Mouse (Mus musculus): ENCODE data around the gene Itpr2. TPM values are rescaled to one million over a fixed set of nuclear protein-coding genes. Genes with fewer than 3 reads are reported as not detected.

Gene Itpr2
- polyA plus RNA-seq, 1 experiment from 2014 or later = 32.4 TPM

DNA sequence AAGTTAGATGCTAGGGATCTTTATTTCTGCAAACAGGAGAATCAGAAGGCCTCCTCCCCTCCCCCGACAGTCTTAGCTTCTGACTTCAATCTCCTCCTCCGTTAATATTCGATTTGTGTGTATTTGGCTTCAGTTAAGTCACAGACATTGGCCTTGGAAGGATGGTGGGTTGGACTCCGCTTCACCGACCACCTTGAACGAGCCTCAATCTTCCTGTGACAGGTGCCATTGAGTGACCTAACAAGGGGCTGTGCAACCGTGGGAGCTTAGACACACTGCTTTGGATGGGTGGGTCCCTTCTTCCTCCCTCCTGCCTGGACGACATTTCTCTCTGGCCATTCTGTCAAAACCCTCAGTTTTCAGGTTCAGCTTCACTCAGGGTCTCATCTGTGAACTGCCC lies 366.7 kb downstream of the Itpr2 start:
- Histone ChIP-seq H3K4me1 (replicated peaks) (peaks cover 31% of the 10 kb centered on the region), H3K9ac (no peak overlapping the region), H3K27me3 (replicated peaks) (no peaks in the 10 kb centered on the region), H3K9me3 (replicated peaks) (no peaks in the 10 kb centered on the region), H3K4me2 (no peak overlapping the region), H3K27ac (ENCODE audit: poor library complexity, severe bottlenecking) (no peak overlapping the region), H3K4me3 (no peak overlapping the region), H3K36me3 (no peaks in the 10 kb centered on the region)
- no peak for ATAC-seq (ENCODE audit: insufficient number of reproducible peaks, low FRiP score)
- WGBS = 80% methylated on average over 8 of the region's 8 CpGs

DNA sequence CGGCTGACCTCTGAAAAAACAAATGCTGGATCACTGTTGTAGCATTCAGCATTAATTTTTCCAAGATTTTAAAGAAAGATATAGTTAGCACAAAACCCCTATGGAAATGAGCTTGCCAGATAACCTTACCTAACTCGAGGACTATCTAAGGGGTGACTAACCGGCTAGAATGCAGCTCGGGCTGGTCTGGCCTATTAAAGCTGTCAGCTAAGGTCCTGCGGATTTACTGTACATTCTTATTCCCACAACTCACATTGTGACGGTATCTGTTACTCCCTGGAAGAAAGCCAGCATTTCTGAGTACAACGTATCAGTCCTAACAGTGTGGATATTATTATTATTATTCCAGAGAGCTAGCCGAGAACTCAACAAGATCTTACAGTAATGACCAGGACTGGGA lies 368.1 kb downstream of the Itpr2 start:
- Histone ChIP-seq H3K4me2 (no peak overlapping the region), H3K4me1 (replicated peaks) (peaks cover 23% of the 10 kb centered on the region), H3K27me3 (replicated peaks) (no peaks in the 10 kb centered on the region), H3K9ac (no peak overlapping the region), H3K36me3 (peaks cover 1% of the 10 kb centered on the region; the same call in 1 of the 2 replicates), H3K4me3 (no peak overlapping the region), H3K9me3 (replicated peaks) (no peaks in the 10 kb centered on the region), H3K27ac (ENCODE audit: poor library complexity, severe bottlenecking) (no peak overlapping the region)
- ATAC-seq (ENCODE audit: insufficient number of reproducible peaks, low FRiP score) = 0 out of 2 replicates have a peak, but pooled peaks have one; percentile 22
- 28% methylated on average over 8 of the region's 8 CpGs for WGBS

DNA sequence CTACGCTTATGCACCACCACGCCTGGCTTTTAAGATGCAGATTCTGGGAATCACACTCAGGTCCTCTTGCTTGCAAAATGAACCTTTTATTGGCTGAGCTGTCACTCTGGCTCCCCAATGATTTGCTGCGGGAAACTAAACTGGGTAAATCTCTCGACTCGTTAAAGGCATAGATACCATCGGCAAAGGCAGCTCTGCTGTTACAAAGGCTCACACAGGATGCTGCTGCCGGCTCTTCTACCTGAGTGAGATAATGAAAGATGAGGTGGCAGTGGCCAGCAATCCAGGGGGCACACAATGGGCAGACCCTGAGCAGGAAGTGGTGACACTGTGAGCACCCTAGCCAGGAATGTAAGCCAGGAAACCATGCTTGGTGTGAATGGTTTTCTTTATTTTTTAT lies 373.0 kb downstream of the Itpr2 start:
- WGBS = 77% methylated on average over 7 of the region's 7 CpGs
- H3K4me2 ChIP-seq = no peak overlapping the region
- no peak overlapping the region for H3K4me3 ChIP-seq
- peaks cover 6% of the 10 kb centered on the region for H3K36me3 ChIP-seq
- peaks cover 29% of the 10 kb centered on the region for H3K4me1 ChIP-seq (replicated peaks)
- H3K27ac ChIP-seq (ENCODE audit: poor library complexity, severe bottlenecking) = no peak overlapping the region
- H3K9me3 ChIP-seq (replicated peaks) = no peaks in the 10 kb centered on the region
- ATAC-seq (ENCODE audit: insufficient number of reproducible peaks, low FRiP score) = no peak
- H3K9ac ChIP-seq = no peak overlapping the region
- H3K27me3 ChIP-seq (replicated peaks) = no peaks in the 10 kb centered on the region

DNA sequence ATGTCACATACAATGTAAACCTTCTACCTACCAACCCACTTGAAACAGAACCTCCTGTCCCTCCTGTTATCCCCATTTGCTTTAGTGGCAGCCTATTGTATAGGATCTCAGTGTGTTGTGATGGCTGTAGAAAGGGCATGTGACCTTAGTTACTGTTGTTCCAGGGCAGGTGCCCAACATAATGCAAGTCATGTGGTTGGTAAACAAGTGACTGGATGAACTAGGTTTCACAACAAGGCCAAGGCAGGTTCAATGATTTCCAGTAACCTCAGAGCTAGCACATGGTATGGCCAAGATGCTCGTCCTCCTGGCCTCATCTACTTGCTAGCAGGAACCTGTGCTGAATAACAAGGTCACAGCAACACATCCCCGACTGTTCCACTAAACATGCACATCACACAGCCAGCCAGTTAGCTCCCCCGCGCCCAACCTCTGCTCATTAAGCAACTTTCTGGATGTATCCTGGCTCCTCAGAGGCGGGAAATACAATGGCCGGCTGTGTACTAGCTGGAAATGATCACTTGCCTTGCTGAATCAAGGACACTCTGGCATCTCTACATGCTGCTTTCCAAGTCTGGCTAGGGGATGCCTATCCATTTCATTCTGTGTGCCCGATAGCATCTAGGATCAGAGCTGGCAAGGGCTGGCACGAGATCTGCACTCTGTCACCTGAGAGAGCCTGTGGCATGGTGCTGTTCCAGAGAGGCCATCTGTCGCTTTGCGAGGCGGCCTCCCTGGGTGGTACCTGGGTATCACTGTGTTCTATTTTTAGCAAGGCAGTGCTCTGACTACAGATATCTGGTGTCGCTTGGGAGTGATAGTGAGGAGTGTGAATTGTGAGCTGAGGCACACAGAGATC lies 375.0 kb downstream of the Itpr2 start:
- Histone ChIP-seq H3K27me3 (replicated peaks) (no peaks in the 10 kb centered on the region), H3K27ac (ENCODE audit: poor library complexity, severe bottlenecking) (peak overlapping the region; percentile 29; the same call in 1 of the 2 replicates), H3K9ac (no peak overlapping the region), H3K9me3 (replicated peaks) (no peaks in the 10 kb centered on the region), H3K4me2 (no peak overlapping the region), H3K4me3 (no peak overlapping the region), H3K4me1 (replicated peaks) (peaks cover 24% of the 10 kb centered on the region), H3K36me3 (peaks cover 6% of the 10 kb centered on the region)
- 55% methylated on average over 12 of the region's 12 CpGs for WGBS
- ATAC-seq (ENCODE audit: insufficient number of reproducible peaks, low FRiP score) = peak; percentile 55

DNA sequence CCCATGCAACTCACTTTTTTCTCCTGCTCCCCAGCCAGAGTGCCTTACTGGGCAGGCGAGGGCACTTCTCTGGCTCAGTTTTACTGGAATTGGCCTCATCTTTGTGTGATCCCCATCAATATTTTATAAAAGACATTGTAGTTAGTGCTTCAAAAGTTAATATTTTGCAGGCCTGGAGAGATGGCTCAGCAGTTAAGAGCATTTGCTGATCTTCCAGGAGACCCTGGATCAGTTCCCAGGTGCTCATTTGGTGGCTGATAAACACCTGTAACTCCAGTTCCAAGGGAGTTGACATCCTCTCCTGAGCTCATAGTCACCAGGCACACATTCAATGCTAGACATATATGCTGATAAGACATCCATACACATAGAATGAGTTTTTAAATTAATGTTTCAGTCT lies 376.4 kb downstream of the Itpr2 start:
- H3K27ac ChIP-seq (ENCODE audit: poor library complexity, severe bottlenecking) = no peak overlapping the region
- H3K27me3 ChIP-seq (replicated peaks) = no peaks in the 10 kb centered on the region
- H3K4me2 ChIP-seq = no peak overlapping the region
- H3K4me3 ChIP-seq = no peak overlapping the region
- H3K4me1 ChIP-seq (replicated peaks) = peaks cover 24% of the 10 kb centered on the region
- 80% methylated on average over 1 of the region's 1 CpGs for WGBS
- H3K36me3 ChIP-seq = peaks cover 6% of the 10 kb centered on the region
- ATAC-seq (ENCODE audit: insufficient number of reproducible peaks, low FRiP score) = no peak
- no peaks in the 10 kb centered on the region for H3K9me3 ChIP-seq (replicated peaks)
- no peak overlapping the region for H3K9ac ChIP-seq

DNA sequence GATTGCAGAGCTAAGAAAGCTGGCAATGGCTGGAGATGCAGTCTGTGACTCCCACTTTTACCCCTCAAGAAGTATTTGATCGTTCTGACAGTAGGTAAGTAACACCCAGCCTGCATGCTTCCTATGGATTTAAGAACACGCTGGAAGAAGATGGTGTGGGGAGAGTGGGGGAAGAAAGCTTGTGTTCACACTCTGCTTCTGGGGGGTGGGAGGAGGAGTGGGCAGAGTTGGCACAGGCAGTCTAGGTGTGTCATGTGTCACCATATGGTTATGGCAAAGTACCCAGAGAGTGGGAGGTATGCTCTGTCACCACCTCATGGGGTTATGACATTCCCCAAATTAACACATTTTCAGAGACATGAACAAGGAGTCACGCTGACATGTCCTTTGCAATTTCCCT lies 377.5 kb downstream of the Itpr2 start:
- Histone ChIP-seq H3K36me3 (peaks cover 6% of the 10 kb centered on the region), H3K27me3 (replicated peaks) (no peaks in the 10 kb centered on the region), H3K27ac (ENCODE audit: poor library complexity, severe bottlenecking) (no peak overlapping the region), H3K4me3 (no peak overlapping the region), H3K9me3 (replicated peaks) (no peaks in the 10 kb centered on the region), H3K4me2 (no peak overlapping the region), H3K4me1 (replicated peaks) (peaks cover 24% of the 10 kb centered on the region), H3K9ac (no peak overlapping the region)
- no peak for ATAC-seq (ENCODE audit: insufficient number of reproducible peaks, low FRiP score)
- WGBS = 59% methylated on average over 3 of the region's 3 CpGs

DNA sequence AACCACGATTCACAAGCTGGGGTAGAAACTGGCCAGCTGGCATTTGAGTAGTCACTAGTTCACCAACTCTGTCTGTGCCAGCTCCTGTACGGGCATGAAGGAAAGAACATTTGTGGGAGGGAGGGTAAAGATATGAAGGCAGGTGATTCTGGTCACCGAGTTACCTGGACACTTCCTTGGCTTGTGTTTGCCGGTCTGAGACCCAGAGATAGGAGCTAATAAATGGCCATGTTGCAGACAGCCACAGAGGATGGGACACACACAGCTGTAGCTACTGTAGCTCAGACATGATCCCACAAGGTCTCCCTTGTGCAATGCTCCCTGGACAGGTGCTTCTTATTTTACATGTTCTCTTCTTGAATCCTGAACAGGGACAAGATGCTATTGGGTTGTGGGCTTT lies 378.4 kb downstream of the Itpr2 start:
- H3K4me2 ChIP-seq = no peak overlapping the region
- no peaks in the 10 kb centered on the region for H3K27me3 ChIP-seq (replicated peaks)
- WGBS = 89% methylated on average over 4 of the region's 4 CpGs
- no peak overlapping the region for H3K27ac ChIP-seq (ENCODE audit: poor library complexity, severe bottlenecking)
- H3K36me3 ChIP-seq = peaks cover 2% of the 10 kb centered on the region
- ATAC-seq (ENCODE audit: insufficient number of reproducible peaks, low FRiP score) = no peak
- no peak overlapping the region for H3K4me3 ChIP-seq
- H3K9ac ChIP-seq = no peak overlapping the region
- H3K9me3 ChIP-seq (replicated peaks) = no peaks in the 10 kb centered on the region
- H3K4me1 ChIP-seq (replicated peaks) = peaks cover 24% of the 10 kb centered on the region

DNA sequence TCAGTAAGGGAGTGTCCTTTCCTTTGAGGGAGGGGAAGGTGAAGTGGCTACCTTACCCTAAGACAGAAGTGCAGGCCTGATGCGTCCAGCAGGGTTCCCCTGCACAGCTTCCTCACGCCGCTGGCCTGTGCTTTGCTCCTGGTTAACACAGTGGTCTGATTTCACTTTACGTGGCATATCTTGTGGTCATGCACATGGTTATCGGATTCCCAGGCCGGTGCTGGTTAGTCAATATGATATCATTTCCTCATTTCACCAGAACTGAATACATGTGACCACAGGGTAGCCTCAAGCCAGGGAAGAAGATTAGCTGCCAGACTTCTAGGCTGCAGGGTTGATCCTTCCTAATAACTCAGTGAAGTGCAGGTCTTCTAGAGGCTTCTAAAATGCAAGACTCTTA lies 381.9 kb downstream of the Itpr2 start:
- H3K36me3 ChIP-seq = no peaks in the 10 kb centered on the region
- H3K27ac ChIP-seq (ENCODE audit: poor library complexity, severe bottlenecking) = no peak overlapping the region
- peaks cover 10% of the 10 kb centered on the region for H3K4me1 ChIP-seq (replicated peaks)
- no peak overlapping the region for H3K4me2 ChIP-seq
- WGBS = 64% methylated on average over 6 of the region's 6 CpGs
- no peaks in the 10 kb centered on the region for H3K9me3 ChIP-seq (replicated peaks)
- no peak for ATAC-seq (ENCODE audit: insufficient number of reproducible peaks, low FRiP score)
- no peak overlapping the region for H3K9ac ChIP-seq
- H3K4me3 ChIP-seq = no peak overlapping the region
- no peaks in the 10 kb centered on the region for H3K27me3 ChIP-seq (replicated peaks)

DNA sequence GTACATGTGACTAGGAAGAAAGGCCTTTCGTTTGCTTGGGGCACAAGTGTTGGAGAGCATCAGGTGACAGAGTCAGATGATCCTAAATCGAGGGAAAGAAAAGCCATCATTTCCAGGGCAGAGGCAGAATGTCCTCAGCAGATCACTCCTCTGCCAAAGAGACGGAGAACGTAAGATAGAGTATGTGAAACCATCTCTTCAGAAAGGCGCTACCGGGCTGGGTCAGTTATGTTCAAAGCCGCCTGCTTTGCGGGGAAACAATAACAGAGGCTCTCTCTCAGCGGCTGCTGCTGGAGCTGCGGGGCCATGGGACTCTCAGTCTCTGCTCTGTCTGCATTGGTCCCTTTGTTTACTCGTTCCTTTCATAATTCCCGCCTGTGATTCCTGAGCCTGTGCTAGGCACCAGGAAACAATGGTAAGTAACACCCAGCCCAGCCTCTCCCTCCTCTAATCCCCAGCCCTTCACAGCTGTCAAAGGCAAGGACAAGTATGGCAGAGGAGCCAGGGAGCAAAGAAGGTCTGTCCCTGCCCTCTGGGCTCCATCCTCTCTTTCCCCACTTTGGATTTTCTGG lies 387.2 kb downstream of the Itpr2 start:
- Histone ChIP-seq H3K4me2 (peak overlapping the region; percentile 36), H3K9me3 (replicated peaks) (no peaks in the 10 kb centered on the region), H3K4me3 (no peak overlapping the region), H3K4me1 (replicated peaks) (peaks cover 35% of the 10 kb centered on the region), H3K27ac (ENCODE audit: poor library complexity, severe bottlenecking) (no peak overlapping the region), H3K27me3 (replicated peaks) (no peaks in the 10 kb centered on the region), H3K9ac (no peak overlapping the region), H3K36me3 (peaks cover 10% of the 10 kb centered on the region; the same call in 1 of the 2 replicates)
- no peak for ATAC-seq (ENCODE audit: insufficient number of reproducible peaks, low FRiP score)
- WGBS = 33% methylated on average over 12 of the region's 12 CpGs

DNA sequence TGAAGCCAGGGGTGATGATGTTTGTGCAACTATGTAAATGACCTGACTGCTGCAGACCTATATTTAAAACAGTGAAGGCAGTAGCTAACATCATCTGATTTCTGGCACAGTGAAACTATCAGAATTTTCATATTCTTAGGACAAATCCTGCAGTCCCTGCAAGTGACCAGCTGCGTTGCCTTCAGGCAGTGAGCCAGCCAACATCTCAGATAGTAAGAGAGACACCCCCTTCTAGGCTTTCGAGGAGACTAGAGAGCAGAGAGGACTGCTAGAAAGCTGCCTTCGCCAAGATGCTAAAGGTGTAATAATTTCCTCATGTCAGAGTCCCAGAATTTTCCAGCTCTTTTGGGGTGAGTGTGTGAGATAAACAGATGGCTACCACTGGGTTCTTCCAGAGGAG lies 388.0 kb downstream of the Itpr2 start:
- H3K27me3 ChIP-seq (replicated peaks) = no peaks in the 10 kb centered on the region
- no peak overlapping the region for H3K4me3 ChIP-seq
- WGBS = 64% methylated on average over 3 of the region's 3 CpGs
- H3K9ac ChIP-seq = no peak overlapping the region
- peaks cover 35% of the 10 kb centered on the region for H3K4me1 ChIP-seq (replicated peaks)
- no peaks in the 10 kb centered on the region for H3K9me3 ChIP-seq (replicated peaks)
- no peak overlapping the region for H3K27ac ChIP-seq (ENCODE audit: poor library complexity, severe bottlenecking)
- H3K36me3 ChIP-seq = peaks cover 11% of the 10 kb centered on the region; the same call in 1 of the 2 replicates
- no peak overlapping the region for H3K4me2 ChIP-seq
- no peak for ATAC-seq (ENCODE audit: insufficient number of reproducible peaks, low FRiP score)

DNA sequence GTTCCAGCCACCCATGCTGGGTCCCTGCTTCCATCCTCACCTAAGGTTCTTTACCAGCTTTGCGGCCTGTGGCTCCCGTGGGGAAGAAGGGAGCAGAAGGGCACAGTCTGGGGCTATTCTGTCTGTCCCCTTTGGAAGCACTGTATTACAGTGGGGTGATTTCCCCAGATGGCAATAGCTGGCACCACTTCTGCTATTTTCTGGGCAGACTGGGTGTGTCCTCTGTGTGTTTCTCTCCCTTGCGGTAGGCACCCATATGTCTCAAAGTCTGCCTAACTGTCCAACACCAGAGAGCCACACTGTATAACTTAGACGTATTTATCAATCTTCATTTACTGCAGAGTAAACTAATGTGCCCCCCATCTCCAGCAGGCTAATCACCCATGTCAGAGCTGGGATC lies 388.9 kb downstream of the Itpr2 start:
- H3K9ac ChIP-seq = no peak overlapping the region
- H3K36me3 ChIP-seq = peaks cover 11% of the 10 kb centered on the region; the same call in 1 of the 2 replicates
- no peaks in the 10 kb centered on the region for H3K27me3 ChIP-seq (replicated peaks)
- no peak overlapping the region for H3K4me3 ChIP-seq
- peaks cover 35% of the 10 kb centered on the region for H3K4me1 ChIP-seq (replicated peaks)
- H3K27ac ChIP-seq (ENCODE audit: poor library complexity, severe bottlenecking) = no peak overlapping the region
- no peak for ATAC-seq (ENCODE audit: insufficient number of reproducible peaks, low FRiP score)
- 81% methylated on average over 4 of the region's 4 CpGs for WGBS
- no peak overlapping the region for H3K4me2 ChIP-seq
- H3K9me3 ChIP-seq (replicated peaks) = no peaks in the 10 kb centered on the region

Measured in heart, embryonic 12.5 days (tissue).